Mouse (Mus musculus): Measurements from ENCODE around the gene Frmpd1. TPM values are rescaled to one million over a fixed set of nuclear protein-coding genes. Genes with fewer than 3 reads are reported as not detected.

The Frmpd1 gene
- polyA plus RNA-seq (2014; fragmentation: Nextera tagmentation; extraction: Ambion mirVana), result 0.87 and 1.0 TPM in 2 replicates

DNA sequence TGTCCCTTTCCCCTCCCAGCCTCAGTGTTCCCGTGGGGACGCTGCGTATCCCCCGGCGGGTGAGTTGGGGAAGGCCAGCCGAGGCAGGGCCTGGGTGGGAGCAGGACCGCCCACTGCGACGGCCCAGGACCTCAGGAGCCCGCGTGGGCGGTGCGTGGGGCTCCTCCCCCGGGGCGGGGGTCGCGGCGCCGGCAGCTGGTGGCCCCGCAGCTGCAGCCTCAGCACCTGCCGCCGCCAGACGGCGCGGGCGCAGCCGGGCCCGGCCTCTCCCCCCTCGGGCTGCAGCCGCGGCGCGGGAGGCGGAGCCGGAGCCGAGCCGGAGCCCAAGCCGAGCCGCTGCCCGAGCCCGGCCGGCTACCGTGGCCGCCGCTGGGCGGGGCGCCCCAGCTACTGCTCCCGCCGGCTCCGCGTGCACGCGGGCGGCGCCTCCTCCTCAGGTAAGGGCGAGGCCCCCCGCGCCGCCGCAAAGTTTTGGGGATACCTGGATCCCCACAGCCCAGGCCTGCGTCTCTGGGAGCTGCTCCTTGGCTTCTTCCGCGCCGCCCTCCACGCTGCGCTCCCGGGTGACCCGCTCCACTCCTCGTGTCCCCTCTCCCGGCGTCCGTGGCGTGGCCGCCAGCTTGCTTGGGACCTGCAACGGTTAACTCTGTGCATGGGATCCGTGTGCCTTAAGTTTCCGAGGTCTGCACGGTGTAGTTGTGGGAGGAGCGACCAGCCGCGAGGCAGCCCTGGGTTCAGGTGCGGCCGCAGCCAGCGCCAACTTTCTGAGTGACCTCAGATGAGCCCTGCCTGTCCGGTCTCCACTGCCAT, at the start of gene Frmpd1:
TSS of gene Frmpd1 (plus strand) at position 355 of the 810 bp plus-strand sequence.
- peaks cover 4% of the 10 kb centered on the region; the same call in 1 of the 2 replicates for H3K4me1 ChIP-seq (replicated peaks; ENCODE audit: control insufficient read depth, insufficient read depth, low read length)
- 0 out of 2 replicates have a peak, but pooled peaks cover 9% of the 10 kb centered on the region for H3K27me3 ChIP-seq (replicated peaks; ENCODE audit: control insufficient read depth, insufficient read depth, low read length)
- peak within 1 kb of the TSS; percentile 54 for H3K4me3 ChIP-seq (ENCODE audit: low read depth, low read length)
- H3K4me2 ChIP-seq (ENCODE audit: low read length), result peak within 1 kb of the TSS; percentile 99
- ATAC-seq (replicated peaks; ENCODE audit: low FRiP score, low TSS enrichment, low read depth) (peak; percentile 88), DNase-seq (ENCODE audit: low spot score) (peak; percentile 75)
- H3K36me3 ChIP-seq (ENCODE audit: control insufficient read depth, insufficient read depth, low read length), result no peaks in the 10 kb centered on the region
- H3K9me3 ChIP-seq (ENCODE audit: control insufficient read depth, low read length), result no peaks in the 10 kb centered on the region
- under 1% methylated on average over 46 of the region's 85 CpGs for WGBS
- no peak within 1 kb of the TSS for H3K27ac ChIP-seq (ENCODE audit: low read depth)
- H3K9ac ChIP-seq (ENCODE audit: low read length), result peak within 1 kb of the TSS; percentile 53

DNA sequence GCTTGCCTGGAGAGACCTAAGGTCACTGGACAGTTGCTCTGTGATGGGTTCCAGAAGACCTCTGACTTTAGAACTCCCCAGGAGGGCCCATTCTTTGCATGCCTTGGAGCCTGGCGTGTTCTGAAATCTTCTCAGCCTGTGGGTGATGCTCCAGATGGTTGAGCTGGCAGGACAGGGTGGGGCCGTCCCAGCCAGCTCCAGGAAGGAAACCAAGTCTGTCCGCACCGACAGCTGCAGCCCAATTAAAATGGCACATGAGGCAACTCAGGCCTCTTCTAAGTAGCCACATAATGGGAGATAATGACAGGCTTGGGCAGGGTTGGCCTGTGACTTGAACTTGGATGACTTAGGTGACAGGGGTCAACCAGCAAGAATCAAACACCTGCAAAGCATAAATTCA, 47.0 kb upstream of the Frmpd1 start:
- ATAC-seq (replicated peaks; ENCODE audit: low FRiP score, low TSS enrichment, low read depth), result no peak
- Histone ChIP-seq H3K36me3 (ENCODE audit: control insufficient read depth, insufficient read depth, low read length) (no peaks in the 10 kb centered on the region), H3K4me2 (ENCODE audit: low read length) (no peak overlapping the region), H3K9me3 (ENCODE audit: control insufficient read depth, low read length) (no peaks in the 10 kb centered on the region), H3K4me3 (ENCODE audit: low read depth, low read length) (no peak overlapping the region), H3K4me1 (replicated peaks; ENCODE audit: control insufficient read depth, insufficient read depth, low read length) (0 out of 2 replicates have a peak, but pooled peaks cover under 1% of the 10 kb centered on the region), H3K27ac (ENCODE audit: low read depth) (no peak overlapping the region), H3K9ac (ENCODE audit: low read length) (no peak overlapping the region), H3K27me3 (replicated peaks; ENCODE audit: control insufficient read depth, insufficient read depth, low read length) (no peaks in the 10 kb centered on the region)
- DNase-seq (ENCODE audit: low spot score), result no peak
- WGBS, result 42% methylated on average over 4 of the region's 4 CpGs

- no peak overlapping the region for H3K4me2 ChIP-seq (ENCODE audit: low read length)
- H3K27ac ChIP-seq (ENCODE audit: low read depth), result no peak overlapping the region
- H3K9ac ChIP-seq (ENCODE audit: low read length), result no peak overlapping the region
- H3K4me3 ChIP-seq (ENCODE audit: low read depth, low read length), result no peak overlapping the region
- DNase-seq (ENCODE audit: low spot score) (no peak), ATAC-seq (replicated peaks; ENCODE audit: low FRiP score, low TSS enrichment, low read depth) (no peak)
- H3K9me3 ChIP-seq (ENCODE audit: control insufficient read depth, low read length), result no peaks in the 10 kb centered on the region
- H3K4me1 ChIP-seq (replicated peaks; ENCODE audit: control insufficient read depth, insufficient read depth, low read length), result peaks cover 5% of the 10 kb centered on the region; the same call in 1 of the 2 replicates
- no peaks in the 10 kb centered on the region for H3K36me3 ChIP-seq (ENCODE audit: control insufficient read depth, insufficient read depth, low read length)
- 56% methylated on average over 5 of the region's 5 CpGs for WGBS
- H3K27me3 ChIP-seq (replicated peaks; ENCODE audit: control insufficient read depth, insufficient read depth, low read length), result no peaks in the 10 kb centered on the region
Measured at GRCm38 (mm10) chr4:45141835-45142234, 42.8 kb upstream of the Frmpd1 start.

- Histone ChIP-seq H3K4me3 (ENCODE audit: low read depth, low read length) (no peak overlapping the region), H3K4me2 (ENCODE audit: low read length) (no peak overlapping the region), H3K9me3 (ENCODE audit: control insufficient read depth, low read length) (no peaks in the 10 kb centered on the region), H3K27ac (ENCODE audit: low read depth) (no peak overlapping the region), H3K9ac (ENCODE audit: low read length) (no peak overlapping the region), H3K27me3 (replicated peaks; ENCODE audit: control insufficient read depth, insufficient read depth, low read length) (no peaks in the 10 kb centered on the region), H3K36me3 (ENCODE audit: control insufficient read depth, insufficient read depth, low read length) (no peaks in the 10 kb centered on the region), H3K4me1 (replicated peaks; ENCODE audit: control insufficient read depth, insufficient read depth, low read length) (peaks cover 5% of the 10 kb centered on the region; the same call in 1 of the 2 replicates)
- 57% methylated on average over 11 of the region's 11 CpGs for WGBS
- DNase-seq (ENCODE audit: low spot score) (no peak), ATAC-seq (replicated peaks; ENCODE audit: low FRiP score, low TSS enrichment, low read depth) (no peak)
Measured at GRCm38 (mm10) chr4:45142411-45142810, 42.3 kb upstream of the Frmpd1 start.

- Histone ChIP-seq H3K36me3 (ENCODE audit: control insufficient read depth, insufficient read depth, low read length) (no peaks in the 10 kb centered on the region), H3K27ac (ENCODE audit: low read depth) (peak overlapping the region; percentile 33; the same call in 1 of the 2 replicates), H3K4me2 (ENCODE audit: low read length) (no peak overlapping the region), H3K27me3 (replicated peaks; ENCODE audit: control insufficient read depth, insufficient read depth, low read length) (no peaks in the 10 kb centered on the region), H3K4me3 (ENCODE audit: low read depth, low read length) (no peak overlapping the region), H3K4me1 (replicated peaks; ENCODE audit: control insufficient read depth, insufficient read depth, low read length) (peaks cover 5% of the 10 kb centered on the region; the same call in 1 of the 2 replicates), H3K9ac (ENCODE audit: low read length) (no peak overlapping the region), H3K9me3 (ENCODE audit: control insufficient read depth, low read length) (no peaks in the 10 kb centered on the region)
- DNase-seq (ENCODE audit: low spot score), result no peak
- 40% methylated on average over 8 of the region's 8 CpGs for whole genome bisulfite sequencing
- no peak for ATAC-seq (replicated peaks; ENCODE audit: low FRiP score, low TSS enrichment, low read depth)
Measured at GRCm38 (mm10) chr4:45143005-45143404, 41.7 kb upstream of the Frmpd1 start.

- Histone ChIP-seq H3K27ac (ENCODE audit: low read depth) (no peak overlapping the region), H3K9me3 (ENCODE audit: control insufficient read depth, low read length) (no peaks in the 10 kb centered on the region), H3K36me3 (ENCODE audit: control insufficient read depth, insufficient read depth, low read length) (no peaks in the 10 kb centered on the region), H3K4me3 (ENCODE audit: low read depth, low read length) (no peak overlapping the region), H3K4me1 (replicated peaks; ENCODE audit: control insufficient read depth, insufficient read depth, low read length) (no peaks in the 10 kb centered on the region), H3K4me2 (ENCODE audit: low read length) (no peak overlapping the region), H3K9ac (ENCODE audit: low read length) (no peak overlapping the region), H3K27me3 (replicated peaks; ENCODE audit: control insufficient read depth, insufficient read depth, low read length) (no peaks in the 10 kb centered on the region)
- no peak for ATAC-seq (replicated peaks; ENCODE audit: low FRiP score, low TSS enrichment, low read depth)
- WGBS, result 75% methylated on average over 3 of the region's 3 CpGs
- no peak for DNase-seq (ENCODE audit: low spot score)
Measured at GRCm38 (mm10) chr4:45156433-45156832, 28.2 kb upstream of the Frmpd1 start.

DNA sequence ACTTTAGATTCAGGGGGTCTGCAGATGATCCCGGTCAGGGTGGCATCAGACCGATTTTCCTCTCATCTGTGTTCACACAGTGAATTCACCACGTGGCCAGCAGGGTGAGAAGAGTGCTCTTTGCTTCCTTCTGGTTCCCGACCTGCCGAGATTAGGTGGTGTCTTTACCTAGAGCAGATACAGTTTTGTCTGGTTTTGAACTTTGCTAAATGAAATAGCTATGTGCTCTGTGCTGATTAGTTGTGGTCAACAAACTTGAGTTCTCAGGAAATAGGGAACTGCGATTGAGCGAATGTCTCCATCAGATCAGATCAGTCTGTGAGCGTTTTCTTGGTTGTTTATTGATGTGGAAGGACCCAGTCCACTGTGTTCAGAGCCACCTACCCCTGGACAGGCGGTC, 26.1 kb upstream of the Frmpd1 start:
- DNase-seq (ENCODE audit: low spot score) (no peak), ATAC-seq (replicated peaks; ENCODE audit: low FRiP score, low TSS enrichment, low read depth) (no peak)
- H3K4me2 ChIP-seq (ENCODE audit: low read length), result no peak overlapping the region
- no peak overlapping the region for H3K9ac ChIP-seq (ENCODE audit: low read length)
- no peaks in the 10 kb centered on the region for H3K27me3 ChIP-seq (replicated peaks; ENCODE audit: control insufficient read depth, insufficient read depth, low read length)
- H3K27ac ChIP-seq (ENCODE audit: low read depth), result no peak overlapping the region
- WGBS, result 75% methylated on average over 9 of the region's 9 CpGs
- no peaks in the 10 kb centered on the region for H3K36me3 ChIP-seq (ENCODE audit: control insufficient read depth, insufficient read depth, low read length)
- H3K4me3 ChIP-seq (ENCODE audit: low read depth, low read length), result no peak overlapping the region
- no peaks in the 10 kb centered on the region for H3K4me1 ChIP-seq (replicated peaks; ENCODE audit: control insufficient read depth, insufficient read depth, low read length)
- H3K9me3 ChIP-seq (ENCODE audit: control insufficient read depth, low read length), result no peaks in the 10 kb centered on the region

- H3K36me3 ChIP-seq (ENCODE audit: control insufficient read depth, insufficient read depth, low read length), result no peaks in the 10 kb centered on the region
- H3K9ac ChIP-seq (ENCODE audit: low read length), result no peak overlapping the region
- no peaks in the 10 kb centered on the region for H3K4me1 ChIP-seq (replicated peaks; ENCODE audit: control insufficient read depth, insufficient read depth, low read length)
- no peak overlapping the region for H3K4me2 ChIP-seq (ENCODE audit: low read length)
- ATAC-seq (replicated peaks; ENCODE audit: low FRiP score, low TSS enrichment, low read depth), result no peak
- no peak for DNase-seq (ENCODE audit: low spot score)
- H3K4me3 ChIP-seq (ENCODE audit: low read depth, low read length), result no peak overlapping the region
- H3K9me3 ChIP-seq (ENCODE audit: control insufficient read depth, low read length), result no peaks in the 10 kb centered on the region
- H3K27ac ChIP-seq (ENCODE audit: low read depth), result no peak overlapping the region
- 71% methylated on average over 6 of the region's 6 CpGs for WGBS
- H3K27me3 ChIP-seq (replicated peaks; ENCODE audit: control insufficient read depth, insufficient read depth, low read length), result no peaks in the 10 kb centered on the region
Measured at GRCm38 (mm10) chr4:45160773-45161172, 23.9 kb upstream of the Frmpd1 start.

DNA sequence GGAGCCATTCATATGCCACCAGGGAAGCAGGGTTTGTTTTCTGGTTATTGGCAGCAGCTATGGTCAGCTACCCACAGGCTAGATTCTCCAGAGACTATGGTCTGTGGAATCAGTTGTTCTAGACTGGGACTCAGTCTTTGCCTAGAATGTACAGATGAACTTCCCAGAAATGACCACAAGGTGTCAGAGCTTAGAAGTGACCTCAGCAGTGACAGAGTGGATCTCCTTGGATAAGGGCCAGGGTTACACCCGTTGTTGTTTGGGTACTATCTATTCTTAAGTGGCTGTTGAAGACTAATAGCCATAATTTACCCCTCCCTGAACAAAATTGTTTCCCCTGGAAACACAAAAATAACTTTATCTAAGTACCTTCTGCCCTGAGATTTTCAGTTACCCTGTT, 21.0 kb upstream of the Frmpd1 start:
- no peaks in the 10 kb centered on the region for H3K27me3 ChIP-seq (replicated peaks; ENCODE audit: control insufficient read depth, insufficient read depth, low read length)
- 11% methylated on average over 1 of the region's 1 CpGs for whole genome bisulfite sequencing
- DNase-seq (ENCODE audit: low spot score), result no peak
- no peak overlapping the region for H3K27ac ChIP-seq (ENCODE audit: low read depth)
- H3K4me1 ChIP-seq (replicated peaks; ENCODE audit: control insufficient read depth, insufficient read depth, low read length), result no peaks in the 10 kb centered on the region
- H3K4me3 ChIP-seq (ENCODE audit: low read depth, low read length), result no peak overlapping the region
- no peak overlapping the region for H3K9ac ChIP-seq (ENCODE audit: low read length)
- H3K4me2 ChIP-seq (ENCODE audit: low read length), result no peak overlapping the region
- H3K36me3 ChIP-seq (ENCODE audit: control insufficient read depth, insufficient read depth, low read length), result no peaks in the 10 kb centered on the region
- no peak for ATAC-seq (replicated peaks; ENCODE audit: low FRiP score, low TSS enrichment, low read depth)
- H3K9me3 ChIP-seq (ENCODE audit: control insufficient read depth, low read length), result no peaks in the 10 kb centered on the region

All from intestine, embryonic 14.5 days (tissue).